Mouse (Mus musculus): Measurements from ENCODE around the gene Atf7.
"Not testable (repeated sequence)": the region's sequence is repeated elsewhere in the genome, so short reads cannot be mapped to it uniquely, and the experiment has no call there.

DNA sequence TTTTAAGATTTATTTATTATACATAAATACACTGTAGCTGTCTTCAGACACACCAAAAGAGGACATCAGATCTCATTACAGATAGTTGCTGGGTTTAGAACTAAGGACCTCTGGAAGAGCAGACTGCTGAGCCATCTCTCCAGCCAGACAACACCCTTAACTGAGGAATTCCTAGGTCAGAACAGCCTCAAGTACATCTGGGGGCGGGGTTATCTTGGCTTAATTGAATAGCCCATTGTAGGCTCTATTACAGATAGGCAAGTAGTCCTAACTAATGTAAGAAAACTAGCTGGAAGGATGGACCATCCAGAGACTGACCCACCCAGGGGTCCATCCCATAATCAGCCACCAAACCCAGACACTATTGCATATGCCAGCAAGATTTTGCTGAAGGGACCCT is 16.7 kb downstream of the Atf7 start:
- TF ChIP-seq MYOD1 (IDR thresholded peaks at IDR 0.05; ENCODE audit: control insufficient read depth, insufficient read length, low read depth); CTCF (IDR thresholded peaks at IDR 0.05; ENCODE audit: control insufficient read depth, insufficient read depth, insufficient read length): not testable (repeated sequence)

Measured in C2C12 (cell line).